Mouse (Mus musculus) lung, embryonic 15.5 days (tissue): ENCODE measurements around the gene Ifnl2. TPM values are rescaled to one million over a fixed set of nuclear protein-coding genes. Genes with fewer than 3 reads are reported as not detected.
A peak's percentile ranks its signal among the peaks of the same experiment; 100 is the strongest.
"Not testable (repeated sequence)": the region's sequence is repeated elsewhere in the genome, so short reads cannot be mapped to it uniquely, and the experiment has no call there.

Source experiments
- ATAC-seq: fragments of 200-750 bp; cut with Nextera tagmentation; 2 replicates; pipeline ENCODE4 v1.8.0; 2017; ENCODE audit warnings: moderate number of reproducible peaks, borderline replicate concordance; ENCODE audit not compliant: low FRiP score, low TSS enrichment; ENCODE audit errors: extremely low read depth
- H3K27ac ChIP-seq: fragments of 300-500 bp; sonication (generic); 2 replicates; pipeline ENCODE4 v1.5.1; 2015; ENCODE audit warnings: moderate library complexity, mild to moderate bottlenecking, inconsistent platforms
- H3K27me3 ChIP-seq: fragments of 300-500 bp; sonication (generic); 2 replicates; pipeline ENCODE4 v1.6.1; 2015; ENCODE audit warnings: inconsistent platforms
- H3K36me3 ChIP-seq: fragments of 300-500 bp; sonication (generic); 2 replicates; pipeline ENCODE4 v1.6.1; 2015; ENCODE audit warnings: inconsistent platforms
- H3K4me1 ChIP-seq: fragments of 300-500 bp; sonication (generic); 2 replicates; pipeline ENCODE4 v1.6.1; 2015; ENCODE audit warnings: inconsistent platforms
- H3K4me2 ChIP-seq: fragments of 300-500 bp; sonication (generic); 2 replicates; pipeline ENCODE4 v1.6.1; 2015; ENCODE audit warnings: inconsistent platforms, mild to moderate bottlenecking, moderate library complexity
- H3K4me3 ChIP-seq: fragments of 300-500 bp; sonication (generic); 2 replicates; pipeline ENCODE4 v1.5.1; 2015; ENCODE audit warnings: mild to moderate bottlenecking, inconsistent platforms
- H3K9ac ChIP-seq: fragments of 300-500 bp; sonication (generic); 2 replicates; pipeline ENCODE4 v1.6.1; 2015; ENCODE audit warnings: inconsistent platforms
- H3K9me3 ChIP-seq: fragments of 300-500 bp; sonication (generic); 2 replicates; pipeline ENCODE4 v1.6.1; 2016; ENCODE audit warnings: inconsistent platforms
- WGBS: fragments of 180-500 bp; shearing (Covaris S2); methylation state at CpG from one replicate; pipeline ENCODE4 v1.1.7; 2015; 5-methylcytosine and 5-hydroxymethylcytosine counted together
- polyA plus RNA-seq: library from polyadenylated mRNA; unstranded; fragments of >200 nt; fragmentation: Nextera tagmentation; extraction: Ambion mirVana; gene quantifications from 2 replicates; pipeline ENCODE4 v1.2.1, GENCODE M21; 2015

Gene Ifnl2
- not detected in 2 replicates for polyA plus RNA-seq

DNA sequence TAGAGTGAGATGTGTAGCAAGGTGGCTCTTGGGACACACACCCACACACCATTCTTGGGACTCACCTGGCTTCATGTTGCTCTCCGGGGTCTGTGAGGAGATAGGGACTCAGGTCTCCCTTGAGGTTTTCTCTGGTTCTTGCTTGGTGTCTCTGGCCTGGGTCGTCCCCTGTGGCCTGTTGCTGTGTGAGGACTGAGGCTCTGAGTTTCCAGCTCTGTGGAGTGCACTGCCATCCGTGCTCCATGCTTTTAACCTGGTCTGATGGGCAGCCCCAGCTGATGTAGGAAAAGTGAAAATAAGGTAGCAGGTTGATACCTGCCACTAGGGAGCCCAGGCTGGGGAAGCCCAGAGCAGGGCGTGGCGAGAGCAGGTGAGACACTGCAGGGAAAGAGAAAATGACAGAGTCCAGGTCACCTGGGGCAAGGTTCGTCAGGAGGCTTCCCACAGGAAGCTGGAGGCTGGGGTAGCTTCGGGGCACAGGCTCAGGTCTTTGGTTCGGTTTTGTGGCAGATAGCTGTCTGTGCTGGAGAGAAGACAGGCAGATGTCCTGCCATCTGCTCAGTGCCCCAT is at the start of gene Ifnl2:
Ifnl2 (minus strand) TSS at position 51 of the 570 bp plus-strand sequence.
- not testable (repeated sequence) for ATAC-seq, H3K9me3 ChIP-seq, H3K4me3 ChIP-seq, H3K36me3 ChIP-seq, H3K27me3 ChIP-seq, H3K27ac ChIP-seq, H3K9ac ChIP-seq, H3K4me2 ChIP-seq, H3K4me1 ChIP-seq
- 48% methylated on average over 8 of the region's 8 CpGs for WGBS

DNA sequence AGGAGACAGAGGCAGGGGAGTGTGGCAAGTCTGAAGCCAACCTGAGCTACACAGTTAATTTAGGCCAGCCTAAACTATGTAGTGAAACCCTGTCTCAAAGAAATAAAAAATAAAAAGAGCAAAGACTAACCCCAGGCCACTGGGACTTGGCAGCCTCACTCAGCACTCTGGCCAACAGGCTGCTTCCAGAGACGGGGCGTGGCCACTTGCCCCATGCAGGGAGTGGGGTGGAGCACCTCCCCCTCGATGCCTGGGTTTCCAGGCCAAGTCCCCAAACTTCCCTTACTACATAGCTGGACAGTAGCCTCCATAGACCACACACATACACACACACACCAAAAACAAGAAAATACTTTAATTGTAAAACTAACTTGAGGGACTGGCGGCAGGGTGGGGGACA is 48.2 kb upstream of the Ifnl2 start:
- 43% methylated on average over 4 of the region's 4 CpGs for WGBS

GRCm38 (mm10) chr7:28557708-28558107 is 47.5 kb upstream of the Ifnl2 start:
- Histone ChIP-seq H3K4me1 (peaks cover 38% of the 10 kb centered on the region), H3K4me2 (no peak overlapping the region), H3K36me3 (peaks cover 33% of the 10 kb centered on the region), H3K27me3 (no peaks in the 10 kb centered on the region), H3K27ac (peak overlapping the region; percentile 82; the same call in 1 of the 2 replicates), H3K9me3 (no peaks in the 10 kb centered on the region), H3K9ac (no peak overlapping the region), H3K4me3 (no peak overlapping the region)
- WGBS: 64% methylated on average over 6 of the region's 6 CpGs
- no peak for ATAC-seq

More for the DNA sequence above, 48.2 kb upstream of the Ifnl2 start:
- H3K4me3 ChIP-seq: no peak overlapping the region
- H3K9me3 ChIP-seq: no peaks in the 10 kb centered on the region
- H3K27me3 ChIP-seq: no peaks in the 10 kb centered on the region
- no peak overlapping the region for H3K4me2 ChIP-seq
- H3K27ac ChIP-seq: peak overlapping the region; percentile 82
- ATAC-seq: peak; percentile 87
- peaks cover 38% of the 10 kb centered on the region for H3K36me3 ChIP-seq
- H3K9ac ChIP-seq: no peak overlapping the region
- H3K4me1 ChIP-seq: peaks cover 38% of the 10 kb centered on the region

- Histone ChIP-seq H3K9me3 (no peaks in the 10 kb centered on the region), H3K36me3 (peaks cover 27% of the 10 kb centered on the region), H3K27me3 (no peaks in the 10 kb centered on the region), H3K9ac (no peak overlapping the region), H3K4me2 (no peak overlapping the region), H3K27ac (no peak overlapping the region), H3K4me3 (no peak overlapping the region), H3K4me1 (peaks cover 38% of the 10 kb centered on the region)
- WGBS: 65% methylated on average over 5 of the region's 5 CpGs
- ATAC-seq: no peak
These were observed 46.8 kb upstream of the Ifnl2 start for GRCm38 (mm10) chr7:28557069-28557468.

DNA sequence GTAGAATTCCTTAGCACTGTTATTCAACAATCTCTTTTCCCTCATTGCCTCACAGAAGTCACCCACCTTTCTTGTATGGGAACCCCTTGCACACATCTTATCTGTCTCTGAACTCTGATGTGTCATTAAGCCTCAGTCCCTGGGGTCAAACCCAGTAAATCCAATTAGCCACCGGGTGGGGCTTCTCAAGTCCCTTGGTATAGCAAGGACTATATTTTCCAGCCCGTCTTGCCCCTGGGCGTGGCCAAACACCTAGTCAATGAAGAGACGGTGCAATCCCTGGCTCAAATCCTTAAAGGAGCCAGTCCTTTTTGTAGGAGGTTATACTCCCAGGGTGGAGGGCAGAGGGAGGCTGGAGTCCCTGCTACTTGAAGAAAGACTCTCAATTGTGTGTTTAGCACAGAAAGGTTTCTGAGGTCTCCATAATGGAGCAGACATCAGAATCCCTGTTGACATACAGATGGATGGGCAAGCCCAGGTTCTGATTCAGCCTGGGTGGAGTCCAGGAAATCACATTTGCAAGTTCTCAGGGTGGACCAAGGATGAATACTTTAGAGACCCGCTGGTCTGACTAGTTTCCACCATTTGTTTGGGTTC is 45.8 kb upstream of the Ifnl2 start:
- WGBS: 9% methylated on average over 5 of the region's 5 CpGs
- H3K9ac ChIP-seq: no peak overlapping the region
- H3K9me3 ChIP-seq: no peaks in the 10 kb centered on the region
- no peak overlapping the region for H3K27ac ChIP-seq
- peaks cover 38% of the 10 kb centered on the region for H3K4me1 ChIP-seq
- no peak for ATAC-seq
- H3K4me2 ChIP-seq: no peak overlapping the region
- peaks cover 21% of the 10 kb centered on the region for H3K36me3 ChIP-seq
- H3K27me3 ChIP-seq: no peaks in the 10 kb centered on the region
- H3K4me3 ChIP-seq: no peak overlapping the region

DNA sequence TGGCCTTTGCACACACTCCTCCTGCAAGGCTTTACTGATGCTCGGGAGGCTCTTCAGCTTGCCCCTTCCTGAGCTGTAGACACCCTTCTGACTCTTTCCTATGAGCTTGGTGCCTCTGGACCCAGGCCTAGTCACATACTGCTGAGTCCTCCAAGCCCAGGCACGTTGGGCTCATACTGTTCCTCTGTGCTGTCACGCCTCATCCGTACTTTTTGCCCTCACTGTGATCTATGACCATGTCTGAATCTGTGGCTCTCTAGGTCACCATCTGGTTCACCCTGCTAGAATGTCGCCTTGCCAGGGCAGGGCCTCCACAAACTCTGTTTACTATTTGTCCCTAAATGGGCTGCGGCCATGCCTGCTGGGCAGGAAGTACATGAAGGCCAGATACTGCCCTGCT is 42.8 kb upstream of the Ifnl2 start:
- H3K4me3 ChIP-seq: no peak overlapping the region
- H3K36me3 ChIP-seq: no peaks in the 10 kb centered on the region
- H3K9ac ChIP-seq: no peak overlapping the region
- peaks cover 19% of the 10 kb centered on the region for H3K4me1 ChIP-seq
- no peaks in the 10 kb centered on the region for H3K9me3 ChIP-seq
- WGBS: 87% methylated on average over 6 of the region's 6 CpGs
- no peak overlapping the region for H3K27ac ChIP-seq
- H3K4me2 ChIP-seq: no peak overlapping the region
- H3K27me3 ChIP-seq: no peaks in the 10 kb centered on the region
- no peak for ATAC-seq

GRCm38 (mm10) chr7:28547628-28548027 is 37.4 kb upstream of the Ifnl2 start:
- H3K9ac ChIP-seq: no peak overlapping the region
- H3K4me1 ChIP-seq: peaks cover 14% of the 10 kb centered on the region
- H3K4me2 ChIP-seq: no peak overlapping the region
- no peaks in the 10 kb centered on the region for H3K9me3 ChIP-seq
- no peak overlapping the region for H3K27ac ChIP-seq
- peaks cover 37% of the 10 kb centered on the region for H3K27me3 ChIP-seq
- no peak overlapping the region; the same call in 1 of the 2 replicates for H3K4me3 ChIP-seq
- no peak for ATAC-seq
- 56% methylated on average over 7 of the region's 7 CpGs for WGBS
- no peaks in the 10 kb centered on the region for H3K36me3 ChIP-seq

DNA sequence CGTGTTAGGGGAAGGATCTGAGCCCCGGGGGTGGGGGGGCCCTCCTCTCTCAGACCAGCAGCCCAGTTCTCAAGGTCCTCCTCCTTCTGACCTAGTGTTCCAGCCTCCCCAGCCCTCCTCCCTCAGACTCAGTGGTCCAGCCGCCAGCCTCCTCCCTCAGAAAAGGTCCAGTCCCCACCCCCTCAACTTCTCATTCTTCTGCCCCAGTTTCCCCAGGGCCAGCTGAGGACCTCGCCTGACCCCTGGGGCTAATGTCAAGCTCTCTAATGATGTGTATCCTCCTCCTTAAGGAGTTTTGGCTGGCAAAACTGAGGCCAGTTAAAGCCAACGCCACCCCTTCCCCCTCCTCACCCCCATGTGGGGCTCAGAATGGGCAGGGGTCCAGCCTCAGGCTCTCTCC is 36.9 kb upstream of the Ifnl2 start, which contains the start of gene Nccrp1:
Nccrp1 (minus strand) TSS at position 101 of the 400 bp plus-strand sequence.
- Histone ChIP-seq H3K4me3 (peak within 1 kb of the TSS; percentile 14; the same call in 1 of the 2 replicates), H3K4me1 (peaks cover 14% of the 10 kb centered on the region), H3K9me3 (no peaks in the 10 kb centered on the region), H3K36me3 (no peaks in the 10 kb centered on the region), H3K27me3 (peaks cover 37% of the 10 kb centered on the region), H3K9ac (no peak within 1 kb of the TSS), H3K4me2 (peak within 1 kb of the TSS; percentile 44), H3K27ac (no peak within 1 kb of the TSS)
- 4% methylated on average over 5 of the region's 5 CpGs for WGBS
- ATAC-seq: no peak

GRCm38 (mm10) chr7:28546649-28547048 is 36.4 kb upstream of the Ifnl2 start:
- Histone ChIP-seq H3K9me3 (no peaks in the 10 kb centered on the region), H3K4me3 (peak overlapping the region; percentile 14; the same call in 1 of the 2 replicates), H3K4me1 (peaks cover 14% of the 10 kb centered on the region), H3K27me3 (peaks cover 37% of the 10 kb centered on the region), H3K36me3 (no peaks in the 10 kb centered on the region), H3K4me2 (peak overlapping the region; percentile 44), H3K9ac (no peak overlapping the region), H3K27ac (no peak overlapping the region)
- WGBS: 1% methylated on average over 22 of the region's 22 CpGs
- no peak for ATAC-seq

DNA sequence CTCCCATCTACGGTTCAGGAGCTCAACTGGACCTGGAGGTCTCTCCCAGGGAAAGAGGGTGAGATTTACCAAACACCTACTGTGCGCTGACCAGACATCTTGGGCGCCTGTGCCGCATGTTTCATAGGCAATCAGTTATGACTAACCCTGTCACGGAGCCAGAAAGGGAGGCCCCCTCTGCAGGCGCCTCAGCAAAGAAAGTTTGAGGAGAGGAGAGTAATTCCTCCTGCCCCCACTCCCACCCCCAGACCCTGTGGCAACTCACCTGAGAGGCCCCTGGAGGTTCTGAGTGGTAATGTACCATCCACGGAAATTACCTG is 35.6 kb upstream of the Ifnl2 start:
- WGBS: 42% methylated on average over 7 of the region's 7 CpGs
- Histone ChIP-seq H3K27me3 (peaks cover 37% of the 10 kb centered on the region), H3K4me3 (no peak overlapping the region), H3K4me1 (peaks cover 14% of the 10 kb centered on the region), H3K9ac (no peak overlapping the region), H3K36me3 (no peaks in the 10 kb centered on the region), H3K9me3 (no peaks in the 10 kb centered on the region), H3K4me2 (no peak overlapping the region), H3K27ac (no peak overlapping the region)
- ATAC-seq: no peak

- Histone ChIP-seq H3K36me3 (no peaks in the 10 kb centered on the region), H3K9me3 (no peaks in the 10 kb centered on the region), H3K27me3 (peaks cover 37% of the 10 kb centered on the region), H3K9ac (no peak overlapping the region), H3K4me2 (no peak overlapping the region), H3K27ac (no peak overlapping the region), H3K4me3 (no peak overlapping the region), H3K4me1 (peaks cover 14% of the 10 kb centered on the region)
- WGBS: 30% methylated on average over 14 of the region's 14 CpGs
- peak; percentile 12; the same call in 1 of the 2 replicates for ATAC-seq
These were observed 35.0 kb upstream of the Ifnl2 start for GRCm38 (mm10) chr7:28545048-28545890.
